Mouse (Mus musculus): ENCODE measurements around the gene Rnf113a2.

The Rnf113a2 gene

GRCm38 (mm10) chr12:84451801-84452200 lies 34.8 kb downstream of the Rnf113a2 start:
- Histone ChIP-seq H3K4me1 (replicated peaks; ENCODE audit: low read depth, low read length) (peaks cover 23% of the 10 kb centered on the region), H3K27me3 (ENCODE audit: insufficient read depth, low read length) (no peaks in the 10 kb centered on the region), H3K9me3 (ENCODE audit: low read length) (no peaks in the 10 kb centered on the region), H3K36me3 (ENCODE audit: insufficient read depth, low read length) (peaks cover 27% of the 10 kb centered on the region), H3K4me3 (replicated peaks; ENCODE audit: low read length) (peak overlapping the region; percentile 99)
- TF ChIP-seq POU5F1 (IDR thresholded peaks at IDR 0.05; ENCODE audit: borderline replicate concordance, low read length) (no peak), CTCF (conservative IDR thresholded peaks at IDR 0.05; ENCODE audit: low read length) (no peak), NANOG (IDR thresholded peaks at IDR 0.05; ENCODE audit: borderline replicate concordance, low read length) (no peak)

- Histone ChIP-seq H3K36me3 (ENCODE audit: insufficient read depth, low read length) (peaks cover 73% of the 10 kb centered on the region), H3K27me3 (ENCODE audit: insufficient read depth, low read length) (no peaks in the 10 kb centered on the region)
Observed at GRCm38 (mm10) chr12:84456911-84457310, 39.9 kb downstream of the Rnf113a2 start.

GRCm38 (mm10) chr12:84459845-84460244 lies 42.8 kb downstream of the Rnf113a2 start:
- Histone ChIP-seq H3K4me3 (replicated peaks; ENCODE audit: low read length) (no peak overlapping the region), H3K27me3 (ENCODE audit: insufficient read depth, low read length) (no peaks in the 10 kb centered on the region), H3K4me1 (replicated peaks; ENCODE audit: low read depth, low read length) (0 out of 2 replicates have a peak, but pooled peaks cover 5% of the 10 kb centered on the region), H3K36me3 (ENCODE audit: insufficient read depth, low read length) (peaks cover 90% of the 10 kb centered on the region), H3K9me3 (ENCODE audit: low read length) (no peaks in the 10 kb centered on the region)
- TF ChIP-seq CTCF (conservative IDR thresholded peaks at IDR 0.05; ENCODE audit: low read length) (peak; percentile 15; the same call in 1 of the 2 replicates), POU5F1 (IDR thresholded peaks at IDR 0.05; ENCODE audit: borderline replicate concordance, low read length) (no peak), NANOG (IDR thresholded peaks at IDR 0.05; ENCODE audit: borderline replicate concordance, low read length) (no peak)

More at GRCm38 (mm10) chr12:84456911-84457310, 39.9 kb downstream of the Rnf113a2 start:
- Histone ChIP-seq H3K9me3 (ENCODE audit: low read length) (no peaks in the 10 kb centered on the region), H3K4me1 (replicated peaks; ENCODE audit: low read depth, low read length) (peaks cover 14% of the 10 kb centered on the region), H3K4me3 (replicated peaks; ENCODE audit: low read length) (no peak overlapping the region)
- TF ChIP-seq POU5F1 (IDR thresholded peaks at IDR 0.05; ENCODE audit: borderline replicate concordance, low read length) (no peak), NANOG (IDR thresholded peaks at IDR 0.05; ENCODE audit: borderline replicate concordance, low read length) (no peak)

- Histone ChIP-seq H3K4me3 (replicated peaks; ENCODE audit: low read length) (no peak overlapping the region), H3K36me3 (ENCODE audit: insufficient read depth, low read length) (peaks cover 93% of the 10 kb centered on the region), H3K4me1 (replicated peaks; ENCODE audit: low read depth, low read length) (0 out of 2 replicates have a peak, but pooled peaks cover 5% of the 10 kb centered on the region), H3K27me3 (ENCODE audit: insufficient read depth, low read length) (no peaks in the 10 kb centered on the region), H3K9me3 (ENCODE audit: low read length) (no peaks in the 10 kb centered on the region)
- TF ChIP-seq NANOG (IDR thresholded peaks at IDR 0.05; ENCODE audit: borderline replicate concordance, low read length) = no peak
- TF ChIP-seq POU5F1 (IDR thresholded peaks at IDR 0.05; ENCODE audit: borderline replicate concordance, low read length) = no peak
- no peak for TF ChIP-seq CTCF (conservative IDR thresholded peaks at IDR 0.05; ENCODE audit: low read length)
Observed at GRCm38 (mm10) chr12:84461416-84461815, 44.4 kb downstream of the Rnf113a2 start.

GRCm38 (mm10) chr12:84462856-84463255 lies 45.9 kb downstream of the Rnf113a2 start:
- Histone ChIP-seq H3K4me1 (replicated peaks; ENCODE audit: low read depth, low read length) (0 out of 2 replicates have a peak, but pooled peaks cover 5% of the 10 kb centered on the region), H3K9me3 (ENCODE audit: low read length) (no peaks in the 10 kb centered on the region), H3K36me3 (ENCODE audit: insufficient read depth, low read length) (peaks cover 93% of the 10 kb centered on the region), H3K27me3 (ENCODE audit: insufficient read depth, low read length) (no peaks in the 10 kb centered on the region), H3K4me3 (replicated peaks; ENCODE audit: low read length) (no peak overlapping the region)
- TF ChIP-seq NANOG (IDR thresholded peaks at IDR 0.05; ENCODE audit: borderline replicate concordance, low read length) = no peak
- no peak for TF ChIP-seq POU5F1 (IDR thresholded peaks at IDR 0.05; ENCODE audit: borderline replicate concordance, low read length)
- TF ChIP-seq CTCF (conservative IDR thresholded peaks at IDR 0.05; ENCODE audit: low read length) = no peak

Measured in E14TG2a.4 (cell line).